Mouse (Mus musculus): ENCODE results near the gene Ksr2.

The Ksr2 gene

DNA sequence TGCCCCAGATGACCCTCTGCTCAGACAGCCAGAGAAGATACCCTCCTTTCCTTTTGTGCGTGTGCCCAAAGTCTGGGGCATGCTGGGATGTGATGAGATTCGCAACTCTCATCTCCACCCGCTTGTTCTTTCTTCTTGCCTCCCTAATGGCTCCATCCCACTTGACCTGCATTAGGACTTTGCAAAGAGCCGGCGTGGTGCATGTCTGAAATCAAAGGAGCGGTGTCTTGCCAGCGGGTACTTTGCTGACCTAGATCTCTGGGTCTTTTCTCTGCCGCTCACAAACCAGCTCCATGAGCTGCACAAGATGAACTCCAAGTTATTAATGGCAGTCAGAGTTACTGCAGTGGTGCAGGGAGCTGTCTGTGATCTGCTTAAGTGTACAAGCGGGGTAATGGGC is 290.6 kb downstream of the Ksr2 start:
- Histone ChIP-seq H3K27me3 (ENCODE audit: insufficient read depth, low read length) (peaks cover 8% of the 10 kb centered on the region), H3K4me3 (replicated peaks; ENCODE audit: low read length) (no peak overlapping the region), H3K4me1 (replicated peaks; ENCODE audit: low read depth, low read length) (no peaks in the 10 kb centered on the region), H3K9me3 (ENCODE audit: low read length) (no peaks in the 10 kb centered on the region), H3K36me3 (ENCODE audit: insufficient read depth, low read length) (no peaks in the 10 kb centered on the region)
- TF ChIP-seq POU5F1 (IDR thresholded peaks at IDR 0.05; ENCODE audit: borderline replicate concordance, low read length) (no peak), CTCF (conservative IDR thresholded peaks at IDR 0.05; ENCODE audit: low read length) (no peak), NANOG (IDR thresholded peaks at IDR 0.05; ENCODE audit: borderline replicate concordance, low read length) (no peak)

DNA sequence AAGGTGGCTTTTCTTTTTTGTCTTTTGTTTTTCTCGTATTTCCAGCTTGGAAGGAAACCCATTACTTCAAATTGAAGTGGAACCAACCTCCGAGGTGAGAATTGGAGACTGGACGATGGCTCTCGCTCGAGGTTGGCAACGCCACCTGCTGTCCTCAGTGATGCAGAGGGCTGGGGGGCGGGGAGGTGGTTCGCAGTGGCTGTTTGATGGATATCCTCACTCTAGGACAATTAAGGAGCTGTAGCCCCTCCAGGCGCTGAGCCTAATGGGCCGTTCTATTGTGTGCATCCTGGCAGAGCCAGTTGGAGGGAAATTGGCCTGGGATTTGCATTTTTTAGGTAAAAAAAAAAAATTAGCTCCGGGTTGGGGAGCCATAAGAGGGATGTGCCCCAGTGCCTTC is 292.8 kb downstream of the Ksr2 start:
- no peak for TF ChIP-seq NANOG (IDR thresholded peaks at IDR 0.05; ENCODE audit: borderline replicate concordance, low read length)
- no peak for TF ChIP-seq POU5F1 (IDR thresholded peaks at IDR 0.05; ENCODE audit: borderline replicate concordance, low read length)
- TF ChIP-seq CTCF (conservative IDR thresholded peaks at IDR 0.05; ENCODE audit: low read length), result no peak

DNA sequence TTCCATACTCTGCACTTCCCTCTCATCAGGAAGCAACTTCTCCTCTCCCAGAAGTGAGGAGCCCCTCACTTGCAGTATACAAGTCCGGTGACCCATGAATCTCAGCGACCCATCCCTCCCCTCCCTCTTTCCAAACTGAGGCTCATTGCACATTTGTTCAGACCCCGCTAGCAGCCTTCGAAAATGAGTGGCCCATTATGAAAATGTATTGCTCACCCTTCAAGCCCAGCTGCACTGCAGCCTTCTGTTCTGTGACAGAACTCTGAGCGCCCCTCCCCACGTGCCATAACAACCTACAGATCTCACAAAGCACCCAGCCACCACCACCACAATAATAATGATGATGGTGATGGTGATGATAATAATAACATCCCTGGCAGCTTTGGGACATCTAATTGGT is 295.5 kb downstream of the Ksr2 start:
- Histone ChIP-seq H3K4me1 (replicated peaks; ENCODE audit: low read depth, low read length) (no peaks in the 10 kb centered on the region), H3K4me3 (replicated peaks; ENCODE audit: low read length) (no peak overlapping the region), H3K9me3 (ENCODE audit: low read length) (no peaks in the 10 kb centered on the region), H3K36me3 (ENCODE audit: insufficient read depth, low read length) (no peaks in the 10 kb centered on the region), H3K27me3 (ENCODE audit: insufficient read depth, low read length) (peaks cover 8% of the 10 kb centered on the region)
- TF ChIP-seq NANOG (IDR thresholded peaks at IDR 0.05; ENCODE audit: borderline replicate concordance, low read length) (no peak), CTCF (conservative IDR thresholded peaks at IDR 0.05; ENCODE audit: low read length) (no peak), POU5F1 (IDR thresholded peaks at IDR 0.05; ENCODE audit: borderline replicate concordance, low read length) (no peak)

More for the DNA sequence above, 292.8 kb downstream of the Ksr2 start:
- Histone ChIP-seq H3K27me3 (ENCODE audit: insufficient read depth, low read length) (peaks cover 8% of the 10 kb centered on the region), H3K4me3 (replicated peaks; ENCODE audit: low read length) (no peak overlapping the region), H3K9me3 (ENCODE audit: low read length) (no peaks in the 10 kb centered on the region), H3K4me1 (replicated peaks; ENCODE audit: low read depth, low read length) (no peaks in the 10 kb centered on the region), H3K36me3 (ENCODE audit: insufficient read depth, low read length) (no peaks in the 10 kb centered on the region)

DNA sequence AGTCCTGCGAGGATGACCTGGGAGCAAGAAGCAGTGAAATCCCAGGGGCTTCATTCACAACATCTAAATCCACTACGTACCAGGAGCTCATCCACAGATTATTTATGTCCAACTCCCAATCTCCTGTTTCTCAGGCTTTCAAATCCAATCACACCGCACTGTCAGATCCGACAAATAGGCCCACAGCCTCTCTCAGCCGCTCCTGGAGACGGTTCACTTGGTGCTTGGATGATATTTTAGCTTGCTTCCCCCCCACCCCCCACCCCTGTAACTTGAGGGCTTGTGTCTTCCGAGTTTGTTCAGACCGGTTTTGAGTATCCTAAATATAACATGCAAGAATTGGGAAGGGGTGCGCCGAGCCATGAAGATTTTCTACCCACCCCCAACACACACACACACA is 297.8 kb downstream of the Ksr2 start:
- no peak overlapping the region for H3K4me3 ChIP-seq (replicated peaks; ENCODE audit: low read length)
- no peaks in the 10 kb centered on the region for H3K9me3 ChIP-seq (ENCODE audit: low read length)
- no peak for TF ChIP-seq POU5F1 (IDR thresholded peaks at IDR 0.05; ENCODE audit: borderline replicate concordance, low read length)
- no peak for TF ChIP-seq NANOG (IDR thresholded peaks at IDR 0.05; ENCODE audit: borderline replicate concordance, low read length)
- no peak for TF ChIP-seq CTCF (conservative IDR thresholded peaks at IDR 0.05; ENCODE audit: low read length)
- no peaks in the 10 kb centered on the region for H3K4me1 ChIP-seq (replicated peaks; ENCODE audit: low read depth, low read length)
- H3K36me3 ChIP-seq (ENCODE audit: insufficient read depth, low read length), result no peaks in the 10 kb centered on the region
- H3K27me3 ChIP-seq (ENCODE audit: insufficient read depth, low read length), result peaks cover 8% of the 10 kb centered on the region

DNA sequence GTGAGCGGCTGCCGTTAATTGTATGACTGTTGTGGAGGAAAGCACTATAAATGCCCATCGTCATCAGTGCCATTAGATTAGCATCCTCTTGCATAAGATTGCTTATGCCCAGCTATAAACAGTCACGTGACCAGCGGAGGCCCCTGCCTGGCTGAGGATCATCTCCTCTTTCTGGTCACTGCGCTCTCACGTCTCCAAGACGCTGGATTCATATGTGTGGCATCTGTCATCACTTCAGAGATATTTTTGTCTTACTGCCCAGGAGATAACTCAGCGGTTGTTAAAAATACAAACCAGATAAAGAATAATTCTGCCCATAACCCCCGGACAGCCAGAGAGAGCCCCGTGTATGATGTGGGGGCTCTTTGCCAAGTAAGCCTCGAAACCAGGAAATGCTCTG is 298.4 kb downstream of the Ksr2 start:
- no peak overlapping the region for H3K4me3 ChIP-seq (replicated peaks; ENCODE audit: low read length)
- no peaks in the 10 kb centered on the region for H3K4me1 ChIP-seq (replicated peaks; ENCODE audit: low read depth, low read length)
- H3K27me3 ChIP-seq (ENCODE audit: insufficient read depth, low read length), result peaks cover 8% of the 10 kb centered on the region
- H3K36me3 ChIP-seq (ENCODE audit: insufficient read depth, low read length), result no peaks in the 10 kb centered on the region
- TF ChIP-seq POU5F1 (IDR thresholded peaks at IDR 0.05; ENCODE audit: borderline replicate concordance, low read length), result no peak
- TF ChIP-seq CTCF (conservative IDR thresholded peaks at IDR 0.05; ENCODE audit: low read length), result no peak
- no peaks in the 10 kb centered on the region for H3K9me3 ChIP-seq (ENCODE audit: low read length)

DNA sequence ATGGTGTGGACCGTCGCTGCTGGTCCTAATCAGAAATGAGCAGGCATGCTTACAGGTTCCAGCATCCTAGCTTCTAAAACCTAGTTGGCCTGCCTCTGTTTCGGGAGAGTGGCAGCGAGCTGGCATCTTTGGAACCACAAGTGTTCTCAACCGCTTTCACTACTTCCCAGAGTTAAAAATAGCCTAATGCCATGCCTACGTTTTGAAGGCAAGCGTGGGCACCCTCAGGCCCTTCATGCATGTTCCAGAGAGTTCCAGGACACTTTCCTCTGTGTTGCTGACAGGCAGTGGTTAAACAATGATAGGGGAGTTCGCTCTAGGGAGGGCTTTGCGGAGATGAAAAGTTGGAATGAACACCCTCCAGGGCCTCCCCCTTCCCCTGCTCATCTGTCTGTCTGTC is 303.3 kb downstream of the Ksr2 start:
- TF ChIP-seq NANOG (IDR thresholded peaks at IDR 0.05; ENCODE audit: borderline replicate concordance, low read length), result no peak
- no peak for TF ChIP-seq CTCF (conservative IDR thresholded peaks at IDR 0.05; ENCODE audit: low read length)
- no peak for TF ChIP-seq POU5F1 (IDR thresholded peaks at IDR 0.05; ENCODE audit: borderline replicate concordance, low read length)
- H3K4me3 ChIP-seq (replicated peaks; ENCODE audit: low read length), result no peak overlapping the region
- H3K27me3 ChIP-seq (ENCODE audit: insufficient read depth, low read length), result peaks cover 2% of the 10 kb centered on the region; the same call in 1 of the 2 replicates
- no peaks in the 10 kb centered on the region for H3K9me3 ChIP-seq (ENCODE audit: low read length)
- no peaks in the 10 kb centered on the region for H3K4me1 ChIP-seq (replicated peaks; ENCODE audit: low read depth, low read length)
- H3K36me3 ChIP-seq (ENCODE audit: insufficient read depth, low read length), result no peaks in the 10 kb centered on the region

DNA sequence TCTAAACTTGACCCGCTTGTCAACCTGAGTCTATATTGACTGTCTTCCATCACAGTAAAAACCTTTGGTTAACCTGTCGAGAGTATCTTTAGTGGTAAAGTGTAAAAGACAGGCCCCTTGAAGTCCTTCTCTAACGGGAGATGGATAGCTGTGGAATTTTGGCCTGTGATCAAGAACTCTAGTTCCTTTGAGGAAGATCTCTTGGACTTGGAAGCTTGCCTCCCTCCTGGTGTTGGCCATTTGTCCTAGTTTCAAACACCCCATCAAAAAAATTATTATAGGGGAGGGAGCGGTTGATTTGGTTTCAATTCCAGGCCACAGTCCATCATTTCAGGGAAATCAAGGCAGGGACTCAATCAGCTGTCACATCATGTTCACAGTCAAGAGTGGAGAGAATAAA is 309.5 kb downstream of the Ksr2 start:
- TF ChIP-seq NANOG (IDR thresholded peaks at IDR 0.05; ENCODE audit: borderline replicate concordance, low read length) (no peak), CTCF (conservative IDR thresholded peaks at IDR 0.05; ENCODE audit: low read length) (no peak), POU5F1 (IDR thresholded peaks at IDR 0.05; ENCODE audit: borderline replicate concordance, low read length) (no peak)

DNA sequence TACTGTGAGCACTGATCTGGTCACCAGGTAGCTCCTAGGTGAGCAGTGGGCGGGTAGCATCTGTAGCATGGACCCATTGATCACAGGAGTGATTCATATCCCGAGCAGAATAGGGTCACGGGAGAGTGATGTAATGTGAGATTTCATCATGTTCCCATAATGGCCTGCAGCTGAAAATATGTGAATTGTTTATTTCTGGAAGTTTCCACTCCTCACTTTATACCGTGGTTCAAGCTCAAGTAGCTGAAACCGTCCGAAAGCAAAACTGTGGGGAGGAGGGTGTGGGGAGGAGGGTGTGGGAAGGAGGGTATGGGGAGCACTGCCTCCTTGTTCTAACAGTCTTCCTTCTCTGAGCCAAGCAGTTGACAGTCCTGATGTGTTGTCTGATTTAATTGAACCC is 312.7 kb downstream of the Ksr2 start:
- Histone ChIP-seq H3K4me1 (replicated peaks; ENCODE audit: low read depth, low read length) (no peaks in the 10 kb centered on the region), H3K4me3 (replicated peaks; ENCODE audit: low read length) (no peak overlapping the region), H3K36me3 (ENCODE audit: insufficient read depth, low read length) (no peaks in the 10 kb centered on the region), H3K27me3 (ENCODE audit: insufficient read depth, low read length) (no peaks in the 10 kb centered on the region; the same call in 1 of the 2 replicates), H3K9me3 (ENCODE audit: low read length) (peaks cover 6% of the 10 kb centered on the region)
- TF ChIP-seq POU5F1 (IDR thresholded peaks at IDR 0.05; ENCODE audit: borderline replicate concordance, low read length) (no peak), NANOG (IDR thresholded peaks at IDR 0.05; ENCODE audit: borderline replicate concordance, low read length) (no peak), CTCF (conservative IDR thresholded peaks at IDR 0.05; ENCODE audit: low read length) (no peak)

More for the DNA sequence above, 309.5 kb downstream of the Ksr2 start:
- peaks cover 6% of the 10 kb centered on the region for H3K9me3 ChIP-seq (ENCODE audit: low read length)
- H3K4me1 ChIP-seq (replicated peaks; ENCODE audit: low read depth, low read length), result no peaks in the 10 kb centered on the region
- H3K27me3 ChIP-seq (ENCODE audit: insufficient read depth, low read length), result peaks cover 2% of the 10 kb centered on the region; the same call in 1 of the 2 replicates
- no peak overlapping the region for H3K4me3 ChIP-seq (replicated peaks; ENCODE audit: low read length)
- no peaks in the 10 kb centered on the region for H3K36me3 ChIP-seq (ENCODE audit: insufficient read depth, low read length)

DNA sequence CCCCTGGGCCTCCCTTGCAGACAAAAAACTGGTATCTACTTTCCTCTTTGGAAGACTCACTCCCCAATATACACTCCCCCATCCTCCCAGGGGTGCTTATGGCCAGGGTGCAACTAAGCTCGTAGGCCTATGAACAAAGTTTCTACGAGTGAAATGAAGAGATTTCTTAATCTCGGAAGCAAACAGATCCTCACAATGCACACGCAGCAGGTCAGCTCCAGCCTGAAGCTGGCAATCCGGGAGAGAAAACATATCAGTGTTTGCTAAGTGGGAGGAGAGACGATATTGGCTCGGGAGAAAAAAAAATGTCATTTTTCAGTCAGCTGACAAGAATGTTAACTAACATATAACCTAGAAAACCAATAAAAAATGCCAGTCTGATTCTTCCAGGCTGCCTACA is 313.3 kb downstream of the Ksr2 start:
- no peaks in the 10 kb centered on the region for H3K27me3 ChIP-seq (ENCODE audit: insufficient read depth, low read length)
- TF ChIP-seq CTCF (conservative IDR thresholded peaks at IDR 0.05; ENCODE audit: low read length), result no peak
- no peak for TF ChIP-seq POU5F1 (IDR thresholded peaks at IDR 0.05; ENCODE audit: borderline replicate concordance, low read length)
- TF ChIP-seq NANOG (IDR thresholded peaks at IDR 0.05; ENCODE audit: borderline replicate concordance, low read length), result no peak
- no peak overlapping the region for H3K4me3 ChIP-seq (replicated peaks; ENCODE audit: low read length)
- H3K9me3 ChIP-seq (ENCODE audit: low read length), result peaks cover 6% of the 10 kb centered on the region
- H3K36me3 ChIP-seq (ENCODE audit: insufficient read depth, low read length), result no peaks in the 10 kb centered on the region
- H3K4me1 ChIP-seq (replicated peaks; ENCODE audit: low read depth, low read length), result no peaks in the 10 kb centered on the region
